Mouse (Mus musculus) stomach, postnatal 0 days (tissue): ENCODE measurements around the gene E2f3.

ENCODE experiments used
- CTCF ChIP-seq: IDR thresholded peaks from 2 replicates; pipeline ENCODE4 v1.5.1; 2016; ENCODE audit warnings: antibody characterized with exemption, low read depth, mild to moderate bottlenecking, moderate library complexity
- EP300 ChIP-seq: optimal IDR thresholded peaks from 2 replicates; pipeline ENCODE3; 2016; ENCODE audit warnings: antibody characterized with exemption

DNA sequence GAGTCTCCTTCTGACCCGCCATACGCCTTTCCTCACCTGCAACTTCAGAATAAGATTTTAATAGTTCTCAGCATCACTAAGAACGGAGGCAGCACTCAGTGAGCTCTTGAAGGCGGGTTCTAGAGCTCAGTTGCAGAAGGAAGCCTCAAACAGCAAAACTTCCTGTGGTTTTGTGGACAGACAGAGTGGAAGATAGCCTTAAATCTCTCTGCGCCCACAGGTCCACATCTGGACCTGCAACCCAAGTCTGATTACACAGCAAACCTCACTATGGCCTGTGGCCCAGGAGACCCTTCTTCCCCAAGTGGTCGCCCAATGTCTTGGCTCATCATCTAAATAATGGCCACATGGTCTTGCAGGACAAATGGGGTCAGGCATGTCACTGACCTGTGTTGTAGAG lies 21.8 kb downstream of the E2f3 start:
- no peak for TF ChIP-seq CTCF
- no peak for TF ChIP-seq EP300
